Mouse (Mus musculus) cerebellum, adult 8-10 months (tissue): ENCODE results near the gene Nxnl1.
A peak's percentile ranks its signal among the peaks of the same experiment; 100 is the strongest.

Experiments
- DNase-seq: peaks from one replicate; pipeline ENCODE4 v3.0.0; 2022

Gene Nxnl1

DNA sequence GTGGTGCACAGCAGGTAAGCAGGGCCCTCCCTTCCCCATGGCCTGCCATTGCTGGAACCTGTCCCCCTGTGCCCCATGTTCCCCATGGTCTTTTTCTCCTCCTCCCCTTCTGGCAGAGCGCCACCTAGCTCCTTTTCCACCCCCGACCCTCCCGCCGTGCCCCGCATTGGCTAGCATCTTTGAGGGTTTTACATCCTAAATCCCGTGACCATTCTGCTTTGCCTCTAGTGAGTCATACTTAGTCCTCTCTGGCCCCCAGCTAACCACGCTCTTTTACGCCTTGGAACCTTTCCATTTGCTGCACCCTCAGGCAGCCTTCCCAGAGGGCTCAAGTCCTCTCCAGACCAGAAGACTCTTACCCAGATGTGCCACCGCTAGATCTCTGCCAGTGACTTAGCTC, 13.8 kb upstream of the Nxnl1 start:
- DNase-seq, result no peak

DNA sequence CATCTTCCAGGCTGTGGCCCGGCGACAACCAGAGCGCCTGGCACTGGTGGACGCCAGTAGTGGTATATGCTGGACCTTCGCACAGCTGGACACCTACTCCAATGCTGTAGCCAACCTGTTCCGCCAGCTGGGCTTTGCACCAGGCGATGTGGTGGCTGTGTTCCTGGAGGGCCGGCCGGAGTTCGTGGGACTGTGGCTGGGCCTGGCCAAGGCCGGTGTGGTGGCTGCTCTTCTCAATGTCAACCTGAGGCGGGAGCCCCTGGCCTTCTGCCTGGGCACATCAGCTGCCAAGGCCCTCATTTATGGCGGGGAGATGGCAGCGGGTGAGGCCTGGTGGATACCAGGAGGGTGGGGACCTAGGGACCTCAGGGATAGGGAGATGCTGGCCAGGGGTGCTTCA, 13.1 kb upstream of the Nxnl1 start:
- DNase-seq, result peak; percentile 23

DNA sequence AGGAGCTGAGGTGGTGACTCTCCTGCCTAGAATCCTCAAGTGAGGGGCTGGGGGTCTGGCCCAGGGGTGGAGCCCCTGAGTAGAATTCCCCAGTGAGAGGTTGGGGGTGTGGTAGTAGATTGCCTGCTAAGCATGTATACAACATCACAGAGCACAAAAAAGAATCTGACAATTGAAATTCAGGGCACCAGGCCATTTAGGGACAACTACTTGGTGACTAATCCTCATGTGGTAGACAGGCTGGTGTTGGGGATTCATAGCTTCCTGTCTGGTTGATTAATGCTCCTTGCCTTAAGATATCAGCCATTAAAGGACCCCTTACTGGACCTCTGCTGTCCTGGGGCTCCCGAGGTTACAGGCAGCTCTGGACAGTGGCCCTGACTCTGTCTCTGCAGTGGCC, 12.6 kb upstream of the Nxnl1 start:
- no peak for DNase-seq

DNA sequence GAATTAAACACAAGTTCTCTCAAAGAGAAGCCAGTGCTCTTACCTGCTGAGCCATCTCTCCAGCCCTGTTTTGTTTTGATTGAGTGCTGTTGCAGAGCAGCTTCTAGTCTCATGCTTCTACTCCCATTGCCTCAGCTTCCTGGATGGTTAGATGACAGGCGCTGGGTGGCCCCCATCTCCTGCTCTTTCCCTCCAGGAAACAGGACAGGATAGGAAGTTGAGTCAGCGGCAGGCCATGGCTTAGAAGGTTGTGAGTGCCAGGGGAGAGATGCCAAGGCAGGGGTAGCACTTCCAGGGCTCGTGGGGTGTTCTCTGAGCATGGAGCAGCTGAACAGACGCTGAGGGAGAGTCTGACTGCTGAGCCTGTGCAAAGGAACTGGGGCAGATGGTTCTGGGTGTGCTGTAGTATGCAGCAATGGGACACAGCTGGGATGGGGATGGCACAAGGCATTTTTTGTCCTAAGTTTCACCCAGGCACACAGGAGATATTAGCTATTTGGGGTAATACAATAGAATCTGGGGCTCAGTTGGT, 11.5 kb upstream of the Nxnl1 start:
- DNase-seq, result peak; percentile 21

DNA sequence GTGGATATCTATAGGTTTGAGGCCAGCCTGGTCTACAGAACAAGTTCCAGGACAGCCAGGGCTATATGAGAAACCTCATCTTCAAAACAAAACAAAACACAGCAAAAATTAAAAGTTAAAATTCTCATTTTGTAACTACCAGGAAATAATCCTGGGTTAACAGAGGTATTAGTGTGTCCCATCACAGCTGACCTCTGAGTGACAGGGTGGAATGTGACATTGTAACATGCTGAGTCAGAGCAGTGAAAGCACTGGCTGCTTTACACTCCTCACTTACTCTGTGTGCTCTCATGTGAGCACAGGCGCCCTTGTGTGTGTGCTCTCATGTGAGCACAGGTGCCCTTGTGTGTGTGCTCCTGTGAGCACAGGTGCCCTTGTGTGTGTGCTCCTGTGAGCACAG, 8.6 kb upstream of the Nxnl1 start:
- no peak for DNase-seq

DNA sequence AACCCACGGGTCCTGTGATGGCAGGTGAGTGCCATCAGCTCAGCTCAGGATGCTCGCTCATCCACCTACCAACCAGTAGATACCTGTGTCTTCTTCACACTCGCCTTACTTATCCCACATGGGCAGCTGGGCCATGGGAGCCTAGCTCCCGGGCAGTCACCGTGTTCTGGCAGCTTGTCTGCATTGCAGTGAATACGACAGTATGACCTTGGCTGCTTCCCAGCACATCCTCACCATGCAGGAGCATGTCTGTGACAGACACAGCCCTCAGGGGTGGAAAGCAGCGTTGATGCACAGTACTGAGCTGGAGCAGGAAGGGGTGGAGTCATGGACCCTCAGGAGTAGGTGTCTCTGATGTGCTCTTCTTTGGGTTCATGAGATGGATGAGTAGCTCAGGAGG, 8.0 kb upstream of the Nxnl1 start:
- DNase-seq, result no peak

DNA sequence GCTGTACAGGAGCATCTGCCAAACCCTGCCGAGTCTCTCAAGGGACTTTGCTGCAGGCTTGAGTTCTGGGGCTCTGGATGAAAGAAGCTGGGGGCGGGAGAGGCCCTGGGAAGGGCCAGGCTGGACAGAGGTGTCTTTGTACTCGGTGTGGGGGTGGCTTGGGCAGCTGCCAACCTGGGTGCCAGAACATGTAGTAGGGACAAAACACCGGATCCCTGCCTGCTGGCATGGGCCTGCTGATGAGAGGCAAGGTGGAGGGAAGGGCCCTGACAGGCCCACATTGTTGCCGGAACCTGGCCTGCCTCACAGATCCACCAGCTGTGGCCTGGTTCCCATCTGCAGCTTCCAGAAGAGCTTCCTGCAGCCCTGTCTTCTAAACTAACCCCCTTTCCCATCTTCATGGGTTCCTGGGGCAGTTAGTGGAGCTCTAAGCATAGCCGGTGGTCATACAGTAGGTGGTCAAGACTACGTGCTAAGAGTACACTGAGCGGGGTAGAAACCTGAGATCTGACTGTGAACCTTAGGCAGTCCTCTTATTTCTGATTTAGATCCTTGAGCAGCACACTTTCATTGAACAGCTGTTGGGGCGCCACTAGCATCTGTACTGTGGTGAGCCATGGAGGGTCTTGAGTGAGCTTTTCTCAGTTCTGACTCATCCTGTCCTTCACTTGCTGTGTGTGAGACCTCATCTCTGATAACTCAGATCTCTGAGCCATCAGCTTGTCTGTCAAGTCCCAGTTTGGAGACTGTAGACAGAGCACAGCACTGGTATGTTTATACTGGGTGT, 6.6 kb upstream of the Nxnl1 start:
- peak; percentile 67 for DNase-seq

DNA sequence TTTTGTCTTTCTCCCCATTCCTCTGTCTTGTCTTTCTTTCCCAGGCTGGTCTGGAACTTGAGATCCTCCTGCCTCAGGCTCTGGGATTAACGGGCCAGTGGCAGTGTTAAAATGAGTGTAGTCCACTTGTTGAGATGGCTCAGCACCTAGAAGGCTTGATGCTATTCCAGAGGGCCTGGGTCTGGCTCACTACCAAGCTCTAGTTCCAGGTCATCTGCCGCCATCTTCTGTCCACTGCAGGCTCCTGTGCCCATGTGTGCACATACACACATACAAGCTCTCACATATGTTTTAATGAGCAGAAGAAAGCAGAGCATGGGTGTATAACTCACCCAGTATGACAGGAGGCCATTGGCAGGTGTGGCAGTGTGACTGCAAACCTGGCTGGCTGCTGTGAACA, 5.7 kb upstream of the Nxnl1 start:
- peak; percentile 33 for DNase-seq

DNA sequence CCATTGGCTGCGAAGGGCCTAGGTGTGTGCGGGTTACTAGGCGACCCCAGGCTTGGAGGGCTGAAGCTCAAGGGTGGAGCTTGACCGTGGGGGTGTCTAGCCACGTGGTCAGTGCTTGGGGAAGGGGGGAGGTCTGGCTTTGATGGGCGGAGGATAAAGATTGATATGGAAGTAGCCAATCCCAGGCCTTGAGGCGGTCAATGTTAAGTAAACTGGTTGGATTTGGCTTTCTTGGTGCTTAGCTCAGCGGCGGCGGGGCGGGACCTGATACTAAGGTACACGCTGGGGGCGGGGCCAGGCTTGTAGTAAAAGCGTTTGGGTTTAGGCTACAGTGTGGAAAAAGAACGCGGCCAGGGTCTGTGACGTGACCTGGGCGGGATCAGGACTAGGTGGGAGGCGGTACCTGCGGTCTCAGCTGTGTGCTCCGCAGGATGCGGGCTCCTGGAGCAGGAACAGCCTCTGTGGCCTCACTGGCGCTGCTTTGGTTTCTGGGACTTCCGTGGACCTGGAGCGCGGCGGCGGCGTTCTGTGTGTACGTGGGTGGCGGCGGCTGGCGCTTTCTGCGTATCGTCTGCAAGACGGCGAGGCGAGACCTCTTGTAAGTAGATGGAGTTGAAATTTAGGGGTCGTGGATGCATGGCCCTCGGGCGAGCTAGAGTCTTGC, 4.0 kb upstream of the Nxnl1 start:
- peak; percentile 96 for DNase-seq

DNA sequence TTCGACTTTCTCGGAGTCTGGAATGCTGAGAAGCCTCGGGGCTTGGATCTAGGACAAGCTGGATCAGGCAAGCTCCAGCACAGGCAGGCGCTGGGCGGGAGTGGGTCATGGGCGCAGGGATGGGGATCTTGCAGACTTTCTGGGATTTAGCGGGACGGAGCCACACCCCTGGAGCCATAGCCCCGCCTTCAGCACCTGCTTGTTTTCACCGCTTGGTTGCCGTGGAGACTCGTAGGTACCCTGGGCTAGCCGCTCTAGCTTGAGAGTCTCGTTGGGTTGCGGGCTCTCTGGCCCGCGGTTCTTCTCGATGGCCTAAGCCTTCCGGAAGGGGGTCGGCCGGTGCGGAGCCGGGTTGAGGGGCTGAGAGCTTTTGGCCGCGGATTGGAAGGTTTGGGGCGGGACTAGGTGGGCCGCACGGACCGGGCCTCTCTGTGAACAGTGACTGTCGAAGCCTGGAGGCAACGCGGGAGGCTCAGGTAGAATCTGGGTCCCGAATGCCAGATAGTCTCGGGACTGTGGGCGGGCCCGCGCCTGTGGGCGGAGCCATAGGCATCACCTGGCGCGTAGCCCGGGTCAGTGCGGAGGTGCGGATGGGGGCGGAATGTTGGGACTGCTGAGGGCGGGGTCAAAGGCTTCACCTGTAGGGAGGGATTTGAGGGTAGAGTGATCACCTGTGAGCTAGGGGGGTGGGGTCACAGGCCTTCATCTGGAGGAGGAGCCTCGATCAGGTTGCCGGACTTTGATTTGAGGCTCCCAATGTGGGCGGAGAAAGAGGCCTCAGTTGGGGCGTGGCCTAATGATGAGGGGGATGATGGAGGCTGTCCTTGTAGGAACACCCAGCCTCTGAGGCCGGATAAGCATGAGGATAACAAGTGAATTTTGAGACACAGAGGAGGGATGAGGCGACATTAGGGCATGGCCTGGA, 3.2 kb upstream of the Nxnl1 start:
- DNase-seq, result peak; percentile 97

DNA sequence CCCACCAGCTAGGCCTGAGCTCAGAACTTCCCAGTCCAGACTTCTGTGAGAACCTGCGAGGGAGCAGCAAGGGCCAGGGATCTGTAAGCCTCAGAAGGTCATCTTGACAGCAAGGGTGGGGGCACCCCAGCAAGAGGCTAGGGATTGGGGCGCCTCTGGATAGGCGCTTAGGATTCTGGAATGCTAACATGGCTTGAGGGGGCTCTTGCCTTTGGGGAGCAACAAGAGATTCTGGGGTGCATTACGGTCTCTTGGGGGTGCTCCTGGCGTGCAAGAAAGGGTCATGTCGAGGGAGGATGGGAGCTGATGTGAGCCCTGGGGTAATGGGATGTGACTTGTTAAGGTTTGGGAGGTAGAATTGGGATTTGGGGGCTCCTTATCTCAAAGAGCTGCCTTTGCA, 2.5 kb upstream of the Nxnl1 start:
- DNase-seq, result no peak

DNA sequence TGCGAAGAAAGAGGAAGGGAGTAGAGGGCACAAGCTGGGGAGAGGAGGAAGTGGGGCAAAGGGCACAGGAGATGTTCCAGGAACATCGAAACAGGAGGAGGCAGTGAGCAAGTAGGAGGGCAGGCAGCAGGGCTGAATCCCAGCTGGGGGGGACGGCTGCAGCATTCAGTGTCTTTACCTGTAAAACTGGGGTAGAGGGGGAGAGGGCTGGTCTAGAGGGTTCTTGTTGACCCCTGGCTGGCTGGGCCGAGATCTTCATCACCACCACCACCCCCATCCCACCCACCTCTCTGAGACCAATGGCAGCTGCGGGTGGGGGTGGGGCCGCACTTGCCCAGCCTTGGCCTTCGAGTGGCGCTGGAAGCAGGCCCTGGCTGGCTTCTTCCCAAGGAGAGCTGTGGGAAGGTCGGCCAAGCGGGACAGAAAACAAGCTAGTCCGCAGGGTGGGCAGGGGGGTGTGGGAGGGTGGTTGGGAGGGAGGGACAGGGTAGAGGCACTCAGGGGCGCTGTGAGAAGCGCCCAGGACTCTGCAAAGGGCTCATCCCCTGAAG, 2.1 kb upstream of the Nxnl1 start, which contains the start of gene Slc27a1:
Gene Slc27a1, plus strand, starts transcription at position 496 of the 551 bp plus-strand sequence.
- peak; percentile 64 for DNase-seq

DNA sequence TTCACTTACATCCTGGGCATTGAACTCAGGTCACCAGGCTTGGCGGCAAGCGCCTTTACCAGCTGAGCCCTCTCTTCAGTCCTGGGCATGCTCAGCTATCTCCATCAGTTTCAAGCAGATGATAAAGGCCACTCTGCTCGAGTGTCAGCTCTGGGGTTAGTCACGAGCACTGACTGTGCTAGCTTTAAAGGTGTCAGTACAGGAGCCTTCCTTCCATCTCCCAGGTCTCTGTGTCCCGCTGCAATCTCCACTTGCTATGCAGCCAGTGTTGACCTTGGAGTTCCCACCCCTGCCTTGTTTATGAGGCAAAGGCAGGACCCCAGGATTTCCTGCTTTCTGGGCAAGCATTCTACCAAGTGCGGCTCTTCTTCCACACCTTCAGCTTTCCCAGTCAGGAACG, 1.2 kb upstream of the Nxnl1 start:
- DNase-seq, result peak; percentile 16

DNA sequence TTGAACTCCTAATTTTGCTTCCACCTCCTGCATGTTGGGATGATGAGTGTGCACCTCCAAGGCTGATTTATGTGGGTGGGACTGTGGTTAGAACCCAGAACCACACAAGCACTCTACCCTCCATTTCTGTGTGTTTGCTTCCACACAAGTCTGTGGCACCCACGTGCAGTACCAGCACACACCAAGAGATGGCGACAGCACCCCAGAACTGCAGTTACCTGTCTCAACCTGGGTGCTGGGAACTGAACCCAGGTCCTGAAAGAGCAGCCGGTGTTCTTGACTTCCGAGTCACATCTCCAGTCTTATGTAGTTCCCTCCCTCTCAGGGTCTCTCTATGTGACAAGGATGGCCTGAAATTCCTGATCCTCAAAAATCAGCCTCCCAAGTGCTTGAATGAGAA, 2.4 kb downstream of the Nxnl1 start:
- peak; percentile 21 for DNase-seq

DNA sequence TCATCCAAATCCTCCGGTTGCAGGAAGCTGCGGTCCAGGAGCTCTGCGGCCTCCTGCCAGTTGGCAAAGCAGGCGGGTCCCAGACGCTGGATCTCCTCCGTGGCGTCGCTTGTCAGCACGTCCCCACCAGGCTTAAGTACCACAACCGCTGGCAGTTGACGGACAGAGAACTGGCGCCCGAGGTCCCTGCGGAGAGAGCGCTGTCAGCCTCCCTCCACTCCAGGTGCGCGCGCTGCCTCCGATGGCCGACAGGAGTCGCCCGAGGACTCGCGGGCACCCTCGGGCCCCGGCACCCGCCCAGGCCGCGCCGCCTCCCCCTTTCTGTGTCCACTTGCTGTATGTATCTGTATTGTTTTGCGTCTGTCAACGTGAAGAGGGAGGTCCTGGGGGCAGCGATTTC, 3.6 kb downstream of the Nxnl1 start:
- DNase-seq, result peak; percentile 84

DNA sequence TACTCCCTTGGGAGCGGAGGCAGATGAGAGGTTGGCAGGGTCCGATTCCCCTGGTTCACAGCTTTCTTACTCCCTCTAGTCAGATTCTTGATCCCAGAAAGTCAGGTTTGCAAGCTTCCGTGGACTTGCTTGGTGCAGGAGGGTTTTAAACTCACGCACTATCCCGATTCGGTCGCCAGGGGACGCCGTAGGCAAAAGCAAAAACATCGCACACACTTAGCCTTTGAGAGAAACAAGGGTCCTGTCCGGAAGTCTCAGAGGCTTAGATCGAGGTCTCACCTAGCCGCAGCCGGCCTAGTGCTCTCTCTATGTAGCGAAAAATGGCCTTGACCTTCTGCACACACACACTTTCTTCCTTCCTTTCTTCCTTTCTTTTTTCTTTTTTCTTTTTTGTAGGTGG, 5.0 kb downstream of the Nxnl1 start:
- DNase-seq, result peak; percentile 57

DNA sequence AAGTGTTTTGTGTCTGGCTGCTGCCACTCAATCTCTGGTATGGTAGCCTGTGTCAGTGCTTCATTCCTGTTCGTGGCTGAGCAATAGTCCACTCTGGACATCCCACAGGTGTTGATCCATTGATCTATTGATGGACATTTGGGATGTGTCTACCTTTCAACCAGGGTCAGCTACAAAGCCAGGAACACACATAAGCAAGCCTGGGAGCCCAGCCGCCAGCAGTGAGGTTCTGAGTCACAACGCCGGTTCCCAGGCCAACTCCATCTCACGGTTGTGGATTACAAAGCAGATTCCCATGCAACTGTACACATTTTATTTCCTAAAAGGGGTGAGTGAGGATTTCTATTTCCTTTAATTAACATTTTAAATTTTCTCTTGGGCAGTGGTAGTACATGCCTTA, 5.6 kb downstream of the Nxnl1 start:
- DNase-seq, result no peak

DNA sequence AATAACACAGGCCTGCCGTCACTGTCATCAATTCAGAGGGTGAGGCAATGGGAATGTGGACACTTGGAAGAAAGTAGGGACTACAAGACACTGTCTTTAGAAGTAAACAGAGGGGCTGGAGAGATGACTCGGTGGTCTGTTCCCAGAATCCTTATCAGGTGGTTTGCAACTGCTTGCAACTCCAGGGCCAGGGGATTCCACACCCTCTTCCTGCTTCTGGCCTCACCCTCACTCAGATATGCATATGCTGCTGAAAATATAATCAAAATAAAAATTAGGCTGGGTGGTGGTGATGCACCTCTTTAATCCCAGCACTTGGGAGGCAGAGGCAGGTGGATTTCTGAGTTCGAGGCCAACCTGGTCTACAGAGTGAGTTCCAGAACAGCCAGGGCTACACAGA, 6.3 kb downstream of the Nxnl1 start:
- no peak for DNase-seq

DNA sequence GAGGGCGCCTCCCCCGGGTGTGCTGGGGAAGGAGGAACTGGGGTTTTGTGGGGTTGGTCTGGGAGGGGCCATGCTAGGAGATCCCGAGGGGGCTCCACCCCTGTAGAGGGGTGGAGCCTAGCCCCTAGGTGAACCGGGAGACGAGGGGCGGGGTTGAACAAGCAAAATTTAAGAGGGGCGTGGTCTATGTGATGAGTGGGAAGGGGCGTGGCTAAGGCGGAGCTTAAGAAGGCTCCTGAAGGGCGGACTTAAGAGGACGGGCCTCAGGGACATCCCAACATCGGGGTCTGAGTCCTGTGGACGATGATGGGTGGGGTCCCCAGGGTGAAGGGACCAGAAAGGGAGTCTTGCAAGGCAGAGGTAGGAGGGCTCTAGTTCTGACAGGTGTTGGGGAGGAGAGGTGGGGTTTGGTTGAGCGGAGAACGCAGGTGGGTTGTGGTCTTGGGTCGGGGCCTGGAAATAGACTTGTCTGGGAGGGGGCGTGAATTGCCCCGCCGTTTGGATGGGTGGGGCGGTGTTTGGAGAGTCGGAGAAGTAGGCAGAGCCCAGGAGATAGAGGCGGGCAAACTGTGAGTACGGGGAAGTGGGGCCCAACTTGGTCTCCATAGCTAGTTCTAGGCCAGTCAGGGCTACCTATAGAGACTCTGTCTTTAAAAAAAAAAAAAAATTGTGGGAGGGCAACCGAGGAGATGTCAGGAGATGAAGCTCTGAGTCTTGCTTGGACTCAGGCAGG, 7.3 kb downstream of the Nxnl1 start:
- DNase-seq, result no peak

DNA sequence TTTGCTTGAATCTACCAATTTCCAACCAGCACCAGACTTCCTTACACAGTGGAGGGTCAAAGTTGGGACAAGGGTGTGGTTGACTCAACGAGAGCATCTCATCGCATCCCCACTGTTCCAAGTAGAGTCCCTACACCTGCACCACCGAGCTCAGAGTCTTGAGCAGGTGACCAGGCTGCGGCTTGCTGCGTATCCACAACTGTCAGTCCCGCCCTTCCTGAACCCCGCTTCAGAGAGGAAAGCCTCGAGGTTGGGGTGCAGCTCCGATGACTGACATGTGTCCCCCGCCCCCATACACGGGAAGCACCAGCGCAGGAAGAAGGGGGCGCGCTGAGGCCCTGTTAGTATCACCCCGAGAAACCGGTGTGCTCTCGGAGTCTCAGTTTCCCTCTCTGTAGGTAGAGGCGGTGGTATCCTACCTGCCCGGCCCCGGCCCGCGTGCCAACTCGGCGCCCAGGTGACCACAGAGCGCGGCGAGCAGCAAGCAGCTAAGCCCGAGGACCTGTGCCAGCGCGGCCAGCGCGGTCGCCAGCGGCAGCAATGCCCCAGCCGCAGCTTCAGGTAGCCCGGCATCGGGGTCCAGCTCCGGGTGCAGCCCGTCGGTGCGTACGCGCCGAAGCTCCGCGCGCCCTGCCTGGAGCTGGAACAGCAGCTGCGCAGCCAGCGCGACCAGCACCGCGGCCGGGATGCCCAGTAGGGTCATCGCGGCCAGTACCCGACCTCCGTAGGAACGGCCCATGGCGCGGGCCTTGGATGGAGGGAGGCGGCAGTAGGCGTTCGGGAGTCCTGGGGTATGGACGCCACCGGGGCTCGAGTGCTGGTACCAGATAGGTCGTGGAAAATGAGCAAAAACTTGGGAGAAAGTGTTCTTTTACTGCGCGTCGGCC, 8.1 kb downstream of the Nxnl1 start, which contains the start of gene Tmem221:
Gene Tmem221, minus strand, starts transcription at position 801 of the 887 bp plus-strand sequence.
- no peak for DNase-seq

DNA sequence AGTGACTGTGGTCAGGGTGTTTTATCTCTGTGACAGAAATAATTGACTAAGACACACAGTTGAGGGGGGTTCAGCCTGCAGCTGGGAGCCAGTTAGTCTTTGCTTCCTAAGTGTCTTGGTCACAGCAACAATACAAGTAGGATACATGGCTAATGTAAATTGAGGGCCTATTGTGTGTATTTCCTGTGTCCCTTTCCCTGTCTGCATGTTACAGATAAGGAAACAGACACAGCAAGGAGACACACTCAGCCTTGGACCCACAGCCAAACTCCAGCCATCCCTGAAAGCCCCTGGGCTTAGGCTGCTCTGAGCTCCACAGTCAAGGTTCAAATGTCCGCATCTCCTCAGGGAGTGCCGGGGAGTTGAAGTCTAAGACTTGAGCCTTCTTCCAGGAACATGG, 11.8 kb downstream of the Nxnl1 start:
- DNase-seq, result no peak
